Mouse (Mus musculus) E14TG2a.4 (cell line): ENCODE measurements around the gene Cox6a1.

ENCODE experiments used
- CTCF ChIP-seq: conservative IDR thresholded peaks from 2 replicates; pipeline ENCODE4 v1.5.1; 2014; ENCODE audit warnings: low read length
- NANOG ChIP-seq: IDR thresholded peaks from 2 replicates; pipeline ENCODE4 v1.6.1; 2014; ENCODE audit warnings: borderline replicate concordance, low read length, mixed read lengths

DNA sequence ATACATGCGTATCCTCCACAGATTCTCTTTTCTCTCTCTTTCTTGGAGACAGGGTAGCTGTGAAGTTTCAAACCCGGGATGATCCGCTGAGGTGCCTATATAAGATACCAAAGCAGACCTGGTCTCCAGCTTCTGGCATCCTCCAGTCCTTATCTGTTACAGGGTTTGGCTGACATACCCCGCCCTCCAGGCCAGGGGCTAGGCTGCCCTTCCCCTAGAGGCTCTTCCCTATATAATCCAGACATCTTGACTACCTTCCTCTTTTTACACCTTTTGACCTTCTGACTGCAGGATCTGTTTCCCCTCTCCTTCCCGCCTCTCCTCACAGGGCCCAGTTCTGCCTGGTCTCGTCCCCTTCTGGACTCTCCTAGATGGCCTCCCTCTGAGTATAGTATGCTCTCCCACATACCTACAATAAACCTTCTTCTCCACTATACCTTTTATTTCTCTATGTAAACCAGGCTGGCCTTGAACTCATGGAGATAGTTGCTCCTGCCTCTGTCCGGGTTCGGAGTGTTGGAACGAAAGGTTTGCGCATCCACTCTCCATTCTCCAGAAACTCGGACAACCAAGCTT is 22.4 kb downstream of the Cox6a1 start:
- no peak for TF ChIP-seq CTCF
- TF ChIP-seq NANOG: no peak
